Mouse (Mus musculus) Patski (cell line): ENCODE results near the gene 2300009A05Rik. TPM values are rescaled to one million over a fixed set of nuclear protein-coding genes. Genes with fewer than 3 reads are reported as not detected.

Experiments
- ATAC-seq: fragments of 100-300 bp; one replicate; pipeline ENCODE4 v1.8.0; 2021
- CTCF ChIA-PET: fragments of 350-600 bp; sonication (Branson Sonifier 250); formaldehyde crosslinking; loops from one replicate; lab custom pipeline; 2022; ENCODE audit warnings: inconsistent platforms; lab: Charles Lee
- POLR2A ChIA-PET: fragments of 350-600 bp; sonication (Branson Sonifier 250); formaldehyde crosslinking; loops from one replicate; lab custom pipeline; 2022; ENCODE audit warnings: antibody characterized with exemption, inconsistent platforms; lab: Charles Lee
- DNase-seq: peaks from one replicate; pipeline ENCODE4 v3.0.0-alpha.2; 2011; ENCODE audit warnings: low read depth, low spot score
- H3K27me3 ChIP-seq: fragments of 371-371 bp; one replicate; pipeline ENCODE4 v1.5.1; 2021
- CTCF ChIP-seq: fragments of 100-300 bp; IDR thresholded peaks from one replicate; pipeline ENCODE4 v1.5.1; 2021
- in situ Hi-C: fragments of 300-500 bp; cut with MboI; formaldehyde crosslinking; loops from 3 replicates; pipeline ENCODE4 v1.11.1; 2018; ENCODE audit warnings: low pct_unique_long_range_greater_than_20kb, mixed read lengths
- polyA plus RNA-seq: library from polyadenylated mRNA; unstranded; gene quantifications from one replicate; pipeline ENCODE4 v1.2.3, GENCODE M21; 2021

2300009A05Rik gene
- polyA plus RNA-seq, 1 experiment from 2014 or later = 27.9 TPM

GRCm38 (mm10) chr9:63348146-63348545 is 50.9 kb downstream of the 2300009A05Rik start:
- DNase-seq (no peak), ATAC-seq (no peak)
- ChIA-PET POLR2A (no interaction called here), CTCF (no interaction called here)
- no peak for TF ChIP-seq CTCF
- H3K27me3 ChIP-seq = no peaks in the 10 kb centered on the region
- in situ Hi-C loops = no loop called here

- H3K27me3 ChIP-seq = no peaks in the 10 kb centered on the region
- TF ChIP-seq CTCF = no peak
- POLR2A ChIA-PET = no interaction called here
- in situ Hi-C loops = no loop called here
- CTCF ChIA-PET = no interaction called here
- no peak for DNase-seq
- ATAC-seq = no peak
Observed at GRCm38 (mm10) chr9:63346029-63346428, 53.0 kb downstream of the 2300009A05Rik start.

Other genes with a start within 250 kb of the 2300009A05Rik start
- 31.5 TPM for gene Map2k5, start 21.3 kb downstream of the 2300009A05Rik start, polyA plus RNA-seq
- gene Iqch, start 203.2 kb upstream of the 2300009A05Rik start, polyA plus RNA-seq = 0.09 TPM
- gene Aagab, start 203.4 kb upstream of the 2300009A05Rik start, polyA plus RNA-seq = 47.8 TPM